13 mouse cellular contexts compared by ENCODE assay signal in genomic region chr7:61790113-61790796, GRCm38 (mm10).
DNase-seq lines count a peak whose midpoint lies in the region; ATAC-seq lines count a peak whose summit lies in the region.
"Had no signal": no experiment of that assay in that cellular context is flagged by ENCODE, and none has a peak within 500 bp of the region (broad histone marks: within the 10 kb centered on the region; RNA-seq: fewer than 3 reads in every experiment).

No protein-coding gene starts in this region.

- no peak overlapping the region for H3K27ac ChIP-seq in hindbrain, embryonic 14.5 days
- H3K27ac ChIP-seq in hindbrain, embryonic 12.5 days, result no peak overlapping the region
- H3K27ac ChIP-seq: embryonic facial prominence, embryonic 12.5 days; limb, embryonic 12.5 days had no signal

- H3K27me3 ChIP-seq in hindbrain, embryonic 14.5 days (ENCODE audit: control insufficient read depth, insufficient read depth, low read length), result no peaks in the 10 kb centered on the region
- H3K27me3 ChIP-seq in hindbrain, embryonic 12.5 days, result no peaks in the 10 kb centered on the region
- H3K27me3 ChIP-seq: embryonic facial prominence, embryonic 12.5 days; limb, embryonic 12.5 days had no signal

- no peak overlapping the region for H3K9ac ChIP-seq in hindbrain, embryonic 14.5 days
- H3K9ac ChIP-seq in hindbrain, embryonic 12.5 days, result no peak overlapping the region
- H3K9ac ChIP-seq: embryonic facial prominence, embryonic 12.5 days; limb, embryonic 12.5 days; lung, embryonic 14.5 days had no signal

- no peak overlapping the region for H3K4me3 ChIP-seq in hindbrain, embryonic 14.5 days (replicated peaks; ENCODE audit: low read length)
- H3K4me3 ChIP-seq in hindbrain, embryonic 12.5 days, result no peak overlapping the region
- H3K4me3 ChIP-seq: embryonic facial prominence, embryonic 12.5 days; limb, embryonic 12.5 days had no signal

- no peaks in the 10 kb centered on the region; the same call in 1 of the 2 replicates for H3K36me3 ChIP-seq in hindbrain, embryonic 14.5 days (replicated peaks; ENCODE audit: control insufficient read depth, insufficient read depth)
- no peaks in the 10 kb centered on the region for H3K36me3 ChIP-seq in hindbrain, embryonic 12.5 days
- H3K36me3 ChIP-seq: embryonic facial prominence, embryonic 12.5 days; limb, embryonic 12.5 days had no signal

- DNase-seq in hindbrain, embryonic 14.5 days (ENCODE audit: low spot score), result no peak
- DNase-seq in 3T3-L1 (ENCODE audit: low read depth, low spot score) (peak; percentile 87), R1 (ENCODE audit: low read depth, low spot score) (peak; percentile 11)
- peak; percentile 57 for DNase-seq in layer of hippocampus, adult 9-11 months
- DNase-seq in cerebellum, postnatal 4 days (ENCODE audit: low spot score in 2 of 2), result no peak
- no peak for DNase-seq in lung, adult 18-20 months
- no peak for DNase-seq in embryo, embryonic 10 days (ENCODE audit: low spot score)
- DNase-seq: gastrocnemius, postnatal 10 days; kidney, adult 11 months; lung, embryonic 14.5 days had no signal

- no peak overlapping the region for H3K4me2 ChIP-seq in hindbrain, embryonic 14.5 days (replicated peaks)
- H3K4me2 ChIP-seq in hindbrain, embryonic 12.5 days (replicated peaks), result no peak overlapping the region
- H3K4me2 ChIP-seq: embryonic facial prominence, embryonic 12.5 days; limb, embryonic 12.5 days; lung, embryonic 14.5 days had no signal

- peak; percentile 31; the same call in 1 of the 2 replicates for ATAC-seq in hindbrain, embryonic 14.5 days (ENCODE audit: low FRiP score)
- ATAC-seq in hindbrain, embryonic 12.5 days (ENCODE audit: low FRiP score), result no peak

- H3K4me1 ChIP-seq in hindbrain, embryonic 14.5 days (replicated peaks; ENCODE audit: control insufficient read depth, insufficient read depth, low read length), result no peaks in the 10 kb centered on the region
- H3K4me1 ChIP-seq in hindbrain, embryonic 12.5 days, result no peaks in the 10 kb centered on the region
- H3K4me1 ChIP-seq: embryonic facial prominence, embryonic 12.5 days; limb, embryonic 12.5 days had no signal

- 84% methylated on average over 5 of the region's 5 CpGs for WGBS in hindbrain, embryonic 14.5 days
- 83% methylated on average over 5 of the region's 5 CpGs for WGBS in hindbrain, embryonic 12.5 days

- peaks cover 9% of the 10 kb centered on the region; the same call in 1 of the 2 replicates for H3K9me3 ChIP-seq in hindbrain, embryonic 14.5 days (ENCODE audit: control insufficient read depth, low read length)
- H3K9me3 ChIP-seq in hindbrain, embryonic 12.5 days (replicated peaks), result peaks cover 11% of the 10 kb centered on the region

Comparison
In these comparisons a context has a peak if more than half of its experiments do, and no peak if none do; other contexts are left out.
1. DNase-seq: peak in 3T3-L1 (single experiment), R1 (single experiment) and layer of hippocampus, adult 9-11 months (single experiment); none in hindbrain, embryonic 14.5 days (single experiment), cerebellum, postnatal 4 days (0 of 2), lung, adult 18-20 months (0 of 2) and embryo, embryonic 10 days (single experiment).